Mouse (Mus musculus) spleen, adult 2 months (tissue): Measurements from ENCODE around the gene Tenm4.

Experiments used
- CTCF ChIP-seq: fragments of 200-500 bp; IDR thresholded peaks from 2 replicates; pipeline ENCODE4 v1.5.1; 2011; ENCODE audit warnings: mild to moderate bottlenecking, inconsistent platforms; ENCODE audit not compliant: insufficient read depth, insufficient read length, insufficient replicate concordance; ENCODE audit errors: extremely low read depth
- POLR2A ChIP-seq: fragments of 200-500 bp; IDR thresholded peaks from 2 replicates; pipeline ENCODE4 v1.6.1; 2011; ENCODE audit warnings: low read depth, low read length, inconsistent platforms

- no peak for TF ChIP-seq POLR2A
- no peak for TF ChIP-seq CTCF
Measured at GRCm38 (mm10) chr7:96507046-96507445, 336.0 kb downstream of the Tenm4 start.
